Mouse (Mus musculus) B cell, adult 62 days (primary cell): ENCODE results near the gene Map4k3. TPM values are rescaled to one million over a fixed set of nuclear protein-coding genes. Genes with fewer than 3 reads are reported as not detected.

ENCODE experiments used
- total RNA-seq: library from RNA; stranded (reverse); gene quantifications from 4 replicates; pipeline ENCODE4 v1.2.4, GENCODE M21; 2023

The Map4k3 gene
- total RNA-seq = 20.6 to 23.1 TPM (median 21.8 TPM) in 4 replicates

GRCm38 (mm10) chr17:80728062-80728858 is at the start of gene Map4k3:
Gene Map4k3, minus strand, starts transcription at chr17:80728485.

DNA sequence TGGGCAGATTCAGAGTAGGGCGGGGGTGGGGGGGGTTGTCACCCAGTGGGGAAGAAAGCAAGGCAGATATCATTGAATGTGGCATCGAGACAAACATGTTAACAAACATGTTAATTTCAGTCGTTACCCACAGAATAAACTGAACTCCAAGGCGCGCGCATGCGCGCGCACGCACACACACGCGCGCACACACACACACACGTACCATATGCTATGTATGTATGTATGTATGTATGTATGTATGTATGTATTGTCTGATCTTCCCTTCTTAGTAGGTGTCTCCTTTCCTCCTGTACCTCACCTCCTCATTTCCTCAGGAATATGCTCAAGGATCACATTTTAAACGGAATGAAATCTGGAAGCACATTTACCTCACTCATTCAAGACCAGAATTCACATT is 150.6 kb downstream of the Map4k3 start, which contains the start of gene Cdkl4:
Cdkl4 (minus strand) TSS at position 175 of the 400 bp plus-strand sequence.

Other genes with a start within 250 kb of the Map4k3 start
- 23.9 to 27.2 TPM (median 25.6 TPM) in 4 replicates for gene Sos1, start 248.0 kb downstream of the Map4k3 start, total RNA-seq
- gene Cdkl4, start 150.7 kb downstream of the Map4k3 start, total RNA-seq = 0.21 to 0.58 TPM (median 0.26 TPM) in 3 of 4 replicates, not detected in the other
- not detected in 4 replicates for gene Tmem178, start 216.1 kb upstream of the Map4k3 start, total RNA-seq